Mouse (Mus musculus): ENCODE measurements around the gene Ugcg.

- TF ChIP-seq POLR2AphosphoS2 (IDR thresholded peaks at IDR 0.05; ENCODE audit: insufficient read length, low read depth) (peak; percentile 37), MYOG (IDR thresholded peaks at IDR 0.05; ENCODE audit: control insufficient read depth in 1 of 3, insufficient read depth in 1 of 3, insufficient read length in 2 of 3, low read depth in 2 of 3) (no peak), REST (IDR thresholded peaks at IDR 0.05; ENCODE audit: insufficient read depth, insufficient read length) (no peak), POLR2A (IDR thresholded peaks at IDR 0.05; ENCODE audit: insufficient read length, low read depth) (peak; percentile 19), MYOD1 (IDR thresholded peaks at IDR 0.05; ENCODE audit: control insufficient read depth in 1 of 3, insufficient read length in 2 of 3, low read depth in 2 of 3) (no peak), TCF12 (IDR thresholded peaks at IDR 0.05; ENCODE audit: insufficient read depth, poor library complexity, severe bottlenecking) (no peak), CEBPB (IDR thresholded peaks at IDR 0.05; ENCODE audit: insufficient read depth, poor library complexity, severe bottlenecking) (no peak), MAX (IDR thresholded peaks at IDR 0.05; ENCODE audit: low read depth) (no peak), E2F4 (IDR thresholded peaks at IDR 0.05; ENCODE audit: insufficient read depth) (no peak), TCF3 (IDR thresholded peaks at IDR 0.05; ENCODE audit: insufficient read length, low read depth) (no peak), USF1 (IDR thresholded peaks at IDR 0.05; ENCODE audit: low read depth) (no peak), SRF (IDR thresholded peaks at IDR 0.05; ENCODE audit: control insufficient read depth, insufficient read length, low read depth) (no peak)
Observed at GRCm38 (mm10) chr4:59194731-59195496, 5.9 kb downstream of the Ugcg start.

Data from myocyte (in vitro differentiated cells).